Mouse (Mus musculus) frontal cortex, postnatal 36 days (tissue): Measurements from ENCODE around the gene Msantd3.
A peak's percentile ranks its signal among the peaks of the same experiment; 100 is the strongest.

Experiments used
- DNase-seq, 2 experiments: peaks; one replicate each; pipeline ENCODE4 v3.0.0; 2022; ENCODE audit warnings: low spot score in 2 of 2

The Msantd3 gene

DNA sequence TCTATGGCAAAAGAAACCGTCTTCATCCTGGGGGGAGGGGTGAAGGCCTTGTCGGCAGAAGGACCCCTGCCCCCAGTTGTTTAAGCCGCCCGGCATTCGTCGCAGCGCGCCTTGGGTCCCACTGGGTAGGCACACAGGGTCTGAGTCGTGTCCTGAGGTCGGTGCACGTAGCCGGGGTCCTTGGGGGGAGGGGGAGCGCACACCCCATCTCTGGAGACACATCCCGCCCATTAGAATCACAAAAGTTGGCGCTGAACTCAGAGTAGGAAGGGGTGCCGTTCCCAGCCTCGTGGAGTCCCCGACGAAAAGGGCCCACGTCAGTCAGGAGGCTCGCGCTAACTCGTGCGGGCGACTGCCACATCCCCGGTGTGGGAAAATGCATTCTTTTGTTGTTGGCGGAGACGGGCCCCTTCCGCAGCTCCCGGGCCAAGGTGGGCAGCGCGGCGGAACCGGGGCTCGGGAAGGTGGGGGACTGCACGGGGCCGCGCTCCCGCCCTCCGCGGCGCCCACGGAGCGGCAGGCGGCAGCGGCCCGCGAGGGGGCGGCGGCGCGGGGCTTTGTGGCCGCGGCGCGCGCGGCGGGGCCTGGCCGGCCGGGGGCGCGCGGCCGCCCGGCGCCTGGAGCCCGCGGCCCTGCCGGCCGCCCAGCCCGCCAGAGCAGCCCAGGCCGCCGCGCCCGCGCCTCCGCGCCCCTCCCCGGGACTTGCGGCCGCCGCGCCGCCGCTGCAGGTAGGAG lies at the start of gene Msantd3:
Msantd3 (plus strand) TSS at position 95 of the 735 bp plus-strand sequence.
- DNase-seq, result peak; percentile 41 to 50

DNA sequence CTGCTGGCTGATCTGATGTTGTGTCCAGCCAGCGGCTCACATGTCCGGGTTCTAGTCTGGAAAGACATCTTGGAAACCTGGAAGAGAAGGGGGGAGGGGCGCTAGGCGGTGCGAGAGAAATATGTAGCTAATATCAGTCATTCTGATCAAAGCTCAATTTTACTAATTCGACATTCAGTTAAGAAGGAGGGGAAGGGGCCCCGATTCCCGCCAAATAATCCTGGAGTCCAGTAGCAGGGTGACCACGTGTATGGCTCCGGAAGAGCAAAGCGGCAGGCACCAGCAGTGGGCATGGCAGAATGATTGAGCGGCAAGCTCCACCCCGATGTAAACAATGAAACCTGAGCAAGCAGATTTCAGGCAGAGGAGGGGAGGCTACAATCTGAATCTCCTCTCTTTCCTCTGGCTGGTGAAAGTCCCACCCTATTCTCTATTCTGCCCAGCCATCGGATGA lies 48.4 kb upstream of the Msantd3 start:
- no peak for DNase-seq

DNA sequence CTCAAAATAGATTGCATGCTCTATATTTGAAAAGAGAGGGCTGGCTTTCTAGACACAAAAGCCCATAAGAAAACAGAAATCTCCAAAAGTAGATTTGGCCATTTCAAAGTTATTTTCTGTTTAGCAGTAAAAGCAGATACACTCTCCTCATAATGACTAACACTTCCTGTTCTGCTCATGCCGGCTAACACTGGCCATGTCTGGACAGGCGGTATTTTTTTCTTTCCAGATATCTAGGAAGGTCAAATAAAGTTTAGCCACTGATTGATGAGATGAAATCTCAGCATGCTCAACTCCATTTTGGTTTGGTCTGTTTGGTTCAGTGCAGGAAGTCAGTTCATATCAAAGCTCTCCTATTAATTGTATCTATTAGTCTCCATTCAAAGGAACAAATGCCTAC lies 47.2 kb upstream of the Msantd3 start:
- no peak for DNase-seq

DNA sequence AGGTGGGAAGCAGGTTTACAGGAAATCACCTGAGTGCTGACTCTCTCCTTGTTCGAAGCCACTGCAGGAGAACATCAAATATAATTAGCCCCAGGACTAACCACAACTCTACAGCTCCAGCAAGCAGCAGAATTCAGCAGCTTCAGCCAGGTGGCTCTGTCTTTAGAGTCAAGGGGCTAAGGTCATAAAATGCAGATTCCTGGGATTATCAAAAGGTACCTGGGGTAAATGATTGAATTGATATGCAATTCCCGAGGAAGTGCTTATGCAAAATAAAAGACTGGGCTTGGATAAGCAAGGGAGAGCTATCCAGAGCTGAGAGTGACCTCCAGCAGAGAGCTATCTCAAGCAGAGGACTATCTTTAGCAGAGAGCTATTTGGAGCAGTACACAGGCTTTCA lies 28.9 kb upstream of the Msantd3 start:
- DNase-seq, result no peak

DNA sequence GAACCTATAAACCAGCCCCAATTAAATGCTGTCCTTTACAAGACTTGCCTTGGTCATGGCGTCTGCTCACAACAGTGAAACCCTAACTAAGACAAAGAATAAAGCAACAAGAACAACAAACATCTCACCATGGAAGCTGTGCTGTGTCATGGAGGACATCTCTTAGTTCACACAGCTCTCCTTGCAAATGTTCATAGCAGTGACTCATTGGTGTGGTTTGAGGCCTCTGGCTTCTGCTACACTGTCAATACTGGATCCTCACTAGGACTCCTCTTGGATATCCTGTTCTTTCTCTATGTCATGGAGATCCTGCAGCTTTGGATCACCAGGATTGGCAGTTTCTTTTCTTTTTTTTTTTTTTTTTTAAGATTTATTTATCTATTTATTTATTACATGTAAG lies 10.2 kb upstream of the Msantd3 start:
- no peak for DNase-seq

DNA sequence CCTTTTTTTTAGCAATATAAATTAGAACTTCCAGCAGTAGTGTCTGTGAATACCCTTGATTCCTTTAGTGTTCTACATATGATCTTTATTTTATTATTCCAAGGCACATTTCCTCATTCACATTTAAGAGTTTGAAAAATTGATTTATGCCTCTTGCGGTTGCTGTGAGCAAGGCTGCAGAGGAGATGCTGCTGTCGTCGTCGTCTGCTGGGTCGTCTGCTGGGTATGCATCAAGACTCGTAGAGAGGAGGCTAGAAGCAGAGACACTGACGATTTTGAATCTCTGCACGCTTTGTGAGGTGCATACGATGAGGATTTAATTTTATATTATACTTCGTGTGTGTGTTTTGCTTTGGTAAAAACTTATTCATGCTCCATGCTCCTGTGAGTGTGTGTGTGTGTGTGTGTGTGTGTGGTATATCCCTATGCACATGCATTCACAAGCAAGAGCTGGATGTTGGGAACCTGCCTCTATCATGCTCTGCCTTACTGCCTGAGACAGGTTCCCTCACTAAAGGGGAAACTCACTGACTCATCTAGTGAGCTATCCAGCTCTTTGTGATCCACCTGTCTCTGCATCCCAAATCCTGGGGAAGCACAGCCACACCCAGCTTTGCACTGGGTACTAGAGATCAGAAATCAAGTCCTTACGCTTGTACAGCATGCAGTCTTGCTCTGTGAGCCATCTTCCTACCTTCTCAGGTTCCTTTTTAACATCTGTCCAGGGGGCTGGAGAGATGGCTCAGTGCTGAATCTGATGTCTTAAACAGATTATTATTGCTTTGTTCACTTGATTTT lies 7.7 kb upstream of the Msantd3 start:
- no peak for DNase-seq

DNA sequence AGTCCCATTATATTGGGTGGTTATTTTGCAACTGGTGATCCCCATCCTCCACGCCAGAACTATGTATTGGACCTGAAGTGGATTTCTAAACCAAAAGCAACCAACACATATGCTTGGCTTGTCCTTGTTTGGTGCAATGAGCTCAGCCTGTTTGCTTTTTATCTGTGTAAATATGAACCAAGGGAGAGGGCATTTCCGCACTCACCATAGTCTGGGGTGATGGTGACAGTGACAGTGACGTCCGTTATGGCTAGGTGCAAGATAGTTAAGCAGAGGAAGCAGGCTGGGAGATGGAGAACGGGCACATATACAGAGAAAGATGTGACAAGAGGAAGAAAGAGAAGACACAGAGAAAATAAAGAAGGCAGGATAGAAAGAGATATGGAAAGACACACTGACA lies 3.5 kb upstream of the Msantd3 start:
- DNase-seq, result no peak

DNA sequence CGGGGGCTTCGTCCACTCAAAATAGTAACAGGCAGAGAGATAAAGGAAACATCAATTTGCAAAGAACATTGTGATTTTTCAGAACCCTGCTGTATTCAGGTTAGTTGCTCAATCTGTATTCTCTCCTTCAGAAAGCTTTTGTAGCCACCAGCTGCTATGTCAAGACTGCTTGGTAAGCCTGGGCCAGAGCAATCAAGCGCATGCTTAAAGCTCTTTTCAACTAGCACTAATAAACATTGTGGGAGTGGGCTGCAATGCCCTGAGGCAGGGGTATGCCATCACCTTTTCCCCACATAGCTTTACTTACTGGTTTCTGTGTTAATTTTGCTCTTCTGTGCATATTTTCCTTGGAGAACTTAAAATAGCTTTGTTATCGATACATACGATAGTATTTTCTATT lies 2.7 kb upstream of the Msantd3 start:
- DNase-seq, result no peak

DNA sequence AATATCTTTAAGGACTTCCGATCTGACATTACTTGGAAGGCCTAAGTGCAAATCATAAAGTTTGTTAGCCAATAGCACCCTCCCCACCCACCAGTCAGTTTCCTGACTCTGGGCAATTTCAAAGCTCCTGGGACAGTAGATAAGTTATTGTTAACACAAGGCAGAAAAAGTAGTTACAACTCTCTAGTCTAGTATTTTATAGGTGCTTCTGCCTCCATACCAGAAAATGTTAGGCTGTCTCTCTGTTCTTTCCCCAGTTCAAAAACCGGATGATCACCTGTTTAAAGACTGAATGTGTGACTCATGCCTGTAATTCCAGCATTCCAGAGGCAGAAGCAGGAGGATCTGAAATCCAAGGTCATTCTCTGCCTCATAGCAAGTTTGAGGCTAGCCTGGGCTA lies 1.2 kb upstream of the Msantd3 start:
- no peak for DNase-seq

DNA sequence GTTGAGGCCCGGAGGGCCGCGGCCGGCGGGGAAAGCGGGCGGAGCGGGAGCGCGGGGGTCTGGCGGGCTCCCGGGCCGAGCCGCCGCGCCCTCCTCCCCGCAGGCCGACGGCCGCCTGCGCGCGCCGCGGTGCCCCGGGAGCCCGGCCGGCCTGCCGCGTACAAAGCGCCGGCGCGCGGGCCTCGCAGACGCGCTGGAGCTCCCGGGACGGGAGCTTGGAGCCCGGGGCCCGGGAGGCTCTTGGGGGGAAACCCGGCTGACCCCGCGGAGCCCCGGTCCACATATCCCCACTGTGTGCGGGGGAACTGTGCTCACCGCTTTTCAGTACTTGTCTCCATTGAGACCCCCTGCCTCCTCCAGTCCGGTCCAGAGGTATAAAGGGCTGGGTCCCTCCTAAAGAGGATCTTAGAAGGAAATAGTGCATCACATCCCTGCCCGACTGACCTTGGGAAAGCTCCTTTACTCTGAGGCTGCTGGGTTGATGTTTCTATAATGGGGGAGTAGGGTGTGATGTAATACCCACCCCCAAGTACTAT lies 909 bp downstream of the Msantd3 start:
- peak; percentile 38 to 40 for DNase-seq

DNA sequence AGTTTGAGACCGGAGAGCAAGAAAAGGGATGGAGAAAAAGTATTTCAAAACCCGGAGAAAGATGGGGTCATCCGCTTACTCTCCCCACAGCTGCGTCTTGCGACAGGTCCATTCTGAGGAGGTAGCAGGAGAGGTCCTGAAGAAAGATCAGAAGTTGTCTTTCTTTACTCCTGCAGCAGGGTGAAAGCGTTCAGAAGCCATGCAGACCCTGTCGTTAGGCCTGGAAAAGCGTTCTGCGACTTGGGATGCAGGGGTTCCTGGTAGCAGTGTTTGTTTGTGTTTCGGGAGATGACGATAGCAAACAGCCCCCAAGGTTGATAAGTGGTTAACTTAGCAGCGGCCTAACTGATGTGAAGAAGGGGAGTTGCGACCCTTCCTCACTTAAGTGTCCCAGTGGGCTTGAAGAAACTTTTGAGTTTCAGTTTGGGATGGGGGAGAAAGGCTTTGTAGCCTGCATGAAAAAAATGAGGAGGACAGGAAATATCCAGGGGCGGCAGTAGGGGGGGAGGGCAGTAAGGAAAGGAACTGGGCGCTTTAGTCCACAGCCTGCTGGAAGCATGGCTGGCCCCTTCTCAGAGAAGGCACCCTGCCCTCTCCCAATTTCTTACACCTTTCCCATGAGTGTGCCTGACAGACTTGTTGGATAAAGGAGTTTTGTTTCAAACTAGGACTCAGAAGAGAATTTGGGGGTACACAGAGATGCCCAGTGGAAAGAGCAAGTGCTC lies 2.0 kb downstream of the Msantd3 start:
- no peak for DNase-seq

DNA sequence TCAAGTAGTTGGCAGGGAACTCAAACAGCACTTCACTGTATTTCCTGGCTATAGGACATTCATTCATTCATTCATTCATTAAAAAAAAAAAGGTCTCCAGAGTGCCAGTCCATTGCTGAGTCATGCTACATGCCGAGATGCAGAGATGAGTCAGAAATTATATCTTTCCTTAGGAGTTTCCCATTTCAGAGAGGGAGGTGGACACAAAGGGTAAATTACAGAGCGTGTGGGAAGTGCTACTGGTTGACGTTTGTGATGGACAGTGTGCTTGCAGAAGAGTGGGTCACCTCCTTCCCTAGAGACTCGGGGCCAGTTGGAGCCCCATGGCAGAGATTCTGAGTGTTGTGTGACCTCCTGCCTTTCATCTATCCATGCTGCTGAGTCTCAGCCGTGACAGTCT lies 2.6 kb downstream of the Msantd3 start:
- DNase-seq, result no peak

DNA sequence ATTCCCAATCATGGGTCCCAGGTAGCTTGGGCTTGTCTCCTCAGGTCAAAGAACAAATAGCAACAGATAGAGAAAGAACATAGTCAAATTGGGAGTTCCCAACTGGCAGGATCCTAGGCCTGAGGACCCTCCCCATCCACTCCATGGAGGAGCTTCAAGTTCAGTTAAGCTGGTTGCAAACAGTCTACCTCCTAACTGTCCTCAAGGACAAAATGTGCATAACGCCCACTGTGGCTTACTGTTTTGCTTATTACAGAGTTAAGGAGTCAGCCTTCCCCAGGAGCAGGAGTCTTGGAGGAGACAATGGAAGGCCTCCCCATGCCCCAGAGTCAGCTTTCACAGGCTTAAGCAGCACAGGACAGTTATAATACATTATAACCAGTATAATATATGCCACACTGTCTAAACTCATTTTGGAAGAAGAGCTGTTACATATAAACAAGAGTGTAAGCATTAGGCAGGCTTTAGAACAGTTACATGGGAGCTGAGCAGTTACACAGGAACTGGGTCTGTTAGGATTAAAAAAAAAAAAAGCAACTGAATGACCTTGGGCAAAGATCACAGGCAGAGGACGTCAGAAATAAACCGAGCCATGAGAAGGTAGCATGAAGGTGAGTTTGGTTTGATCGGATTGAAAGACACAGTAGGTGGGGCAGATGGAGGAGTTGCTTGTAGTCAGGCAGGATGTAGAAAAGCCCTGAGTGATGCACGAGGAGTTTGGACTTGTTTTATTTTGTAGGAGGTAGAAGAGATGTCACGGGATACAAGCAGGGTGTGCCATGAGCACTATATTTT lies 3.5 kb downstream of the Msantd3 start:
- no peak for DNase-seq

DNA sequence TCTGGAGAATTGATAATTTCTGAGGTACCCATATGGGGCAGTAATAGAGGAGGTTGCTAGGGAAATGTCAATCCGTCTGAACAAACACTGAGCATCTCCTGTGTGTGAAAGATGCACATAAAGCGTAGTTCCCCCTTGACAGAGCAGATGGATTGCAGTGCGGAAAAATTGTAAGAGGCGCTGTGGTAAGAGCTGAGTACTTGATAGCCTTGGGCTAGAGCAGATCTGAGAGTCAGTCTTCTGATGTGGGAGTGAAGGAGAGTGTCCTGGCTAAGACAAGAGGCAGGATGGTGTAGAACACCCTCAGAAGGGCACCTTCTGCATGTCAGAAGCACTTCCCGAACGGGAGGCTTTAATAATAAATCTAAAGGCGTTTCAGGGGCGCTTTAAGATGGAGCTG lies 4.4 kb downstream of the Msantd3 start:
- DNase-seq, result no peak

DNA sequence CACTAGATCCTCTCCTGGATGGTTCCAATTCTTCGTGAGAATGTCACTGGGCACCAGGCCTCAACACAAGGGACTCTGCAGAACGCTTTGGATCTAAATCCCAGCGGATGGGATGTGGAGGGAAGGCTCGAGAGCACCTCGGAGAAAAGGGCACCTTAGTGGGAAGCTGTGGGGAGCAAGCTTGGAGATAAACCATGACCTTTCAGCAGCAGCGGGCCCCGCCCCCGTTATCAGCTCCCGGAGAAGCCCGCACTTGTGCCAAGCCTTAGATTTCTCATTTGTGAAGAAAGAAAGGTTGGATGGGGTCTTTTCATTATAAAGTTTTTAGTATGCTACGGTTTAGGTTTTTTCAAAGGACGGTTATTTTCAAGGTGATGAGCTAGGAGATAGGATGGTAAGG lies 6.2 kb downstream of the Msantd3 start:
- no peak for DNase-seq

DNA sequence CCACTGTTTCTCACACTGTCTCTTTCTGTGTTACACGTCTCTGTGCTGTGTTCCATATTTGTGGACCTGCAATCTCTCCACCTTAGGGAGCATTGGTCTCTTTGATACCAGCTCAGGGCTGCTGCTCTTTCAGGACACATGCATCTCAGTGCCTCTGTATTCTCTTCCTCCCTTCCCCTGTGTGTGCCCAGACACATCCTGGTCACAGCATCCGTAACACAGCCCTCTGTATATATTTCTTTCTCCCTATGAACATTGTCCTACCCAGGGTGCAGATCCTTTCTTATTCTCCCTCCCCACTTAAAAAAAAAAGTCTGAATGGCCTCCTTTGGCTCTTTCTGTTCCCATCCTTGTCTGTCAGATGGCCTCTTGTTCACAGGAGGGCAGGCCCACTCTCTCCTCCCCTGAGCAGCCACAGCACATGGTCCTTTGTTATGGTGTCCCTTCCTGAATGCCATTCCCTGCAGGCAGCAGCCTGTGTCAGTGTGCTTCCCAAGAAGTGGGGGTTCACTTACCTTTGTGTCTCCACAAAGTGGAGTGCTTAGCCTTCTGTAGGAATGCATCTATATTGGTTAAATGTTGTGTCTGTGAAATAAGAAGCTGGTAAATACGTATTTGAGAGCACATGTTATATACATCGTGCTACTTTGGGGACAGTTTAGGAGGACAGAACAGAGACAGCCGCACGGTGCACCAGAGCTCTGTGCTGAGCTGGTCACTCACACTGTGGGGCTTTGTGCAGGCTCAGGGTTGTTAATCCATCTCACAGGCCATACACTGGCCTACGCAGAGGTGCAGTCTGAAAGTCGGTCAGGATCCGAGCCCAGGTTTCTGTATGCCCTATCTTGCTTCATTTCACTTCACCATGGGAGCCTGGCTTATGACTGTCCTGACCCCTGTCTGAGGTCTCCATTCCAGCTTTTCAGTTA lies 7.1 kb downstream of the Msantd3 start:
- DNase-seq, result no peak

DNA sequence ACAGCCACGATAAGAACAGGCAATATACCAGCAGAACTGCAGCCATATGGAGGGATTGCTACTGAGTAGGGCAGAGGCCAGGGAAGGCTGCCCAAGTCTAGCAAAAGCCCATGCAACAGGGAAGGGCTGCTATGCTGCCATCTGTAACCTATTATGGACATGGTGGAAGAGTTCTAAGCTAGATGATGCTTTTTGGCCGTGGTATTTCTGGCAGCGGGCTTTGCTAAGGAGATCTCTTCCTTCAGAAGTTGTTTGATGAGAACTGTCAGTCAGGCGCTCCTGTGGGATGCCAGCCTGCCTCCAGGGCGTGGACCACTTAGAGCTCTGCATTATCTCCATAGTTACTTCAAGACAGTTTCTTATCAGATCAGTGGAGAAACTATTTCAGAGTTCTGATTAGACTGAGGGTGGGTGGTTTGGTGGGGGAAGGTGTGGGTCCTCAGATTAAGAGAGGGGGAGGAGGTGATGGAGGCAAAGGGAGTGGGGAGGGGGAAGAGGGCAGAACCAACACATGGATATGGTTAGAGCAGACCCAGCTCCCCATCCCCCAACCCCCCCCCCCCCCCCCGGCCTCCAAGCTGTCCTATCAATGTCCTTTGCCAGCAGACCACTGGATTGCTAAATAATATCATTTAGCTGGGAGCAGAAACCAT lies 8.8 kb downstream of the Msantd3 start:
- no peak for DNase-seq

DNA sequence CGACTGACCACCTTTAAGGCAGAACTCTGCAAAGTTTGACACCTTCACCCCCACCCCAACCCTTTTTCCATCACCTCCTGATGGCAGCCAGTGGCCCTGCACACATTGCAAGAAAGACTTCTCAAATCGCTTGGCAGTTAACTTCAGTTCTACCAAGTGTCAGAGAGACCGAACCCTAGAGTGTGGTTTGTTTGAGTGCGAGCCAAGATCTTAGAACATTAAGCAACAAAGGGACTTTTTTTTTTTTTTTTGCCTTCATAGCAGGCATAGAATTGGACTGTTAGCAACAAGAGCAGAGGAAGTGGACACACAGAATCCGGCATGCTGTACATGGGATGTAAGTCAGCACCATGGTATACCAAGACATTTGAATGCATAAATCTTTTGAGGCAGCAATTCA lies 9.9 kb downstream of the Msantd3 start:
- no peak for DNase-seq

DNA sequence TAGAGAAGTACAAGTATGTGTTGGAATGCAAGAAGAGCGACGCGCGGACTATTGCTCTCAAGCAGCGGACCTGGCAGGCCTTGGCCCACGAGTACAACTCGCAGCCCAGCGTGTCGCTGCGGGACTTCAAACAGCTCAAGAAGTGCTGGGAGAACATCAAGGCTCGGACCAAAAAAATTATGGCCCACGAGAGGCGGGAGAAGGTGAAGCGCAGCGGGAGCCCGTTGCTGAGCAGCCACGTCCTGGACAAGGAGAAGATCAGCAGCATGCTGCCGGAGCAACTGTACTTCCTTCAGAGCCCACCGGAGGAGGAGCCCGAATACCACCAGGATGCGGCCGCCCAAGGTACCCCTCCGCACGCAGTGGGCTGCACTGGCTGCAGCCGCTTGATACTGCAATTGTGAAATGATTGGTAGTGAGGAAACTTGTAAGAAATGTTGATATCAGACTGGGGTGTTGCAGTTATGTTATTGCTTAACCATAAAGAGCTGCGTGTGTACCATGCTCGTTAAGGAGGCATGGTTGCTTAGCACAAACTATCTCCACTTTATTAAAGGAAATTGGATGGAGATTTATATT lies 12.8 kb downstream of the Msantd3 start:
- DNase-seq, result no peak

DNA sequence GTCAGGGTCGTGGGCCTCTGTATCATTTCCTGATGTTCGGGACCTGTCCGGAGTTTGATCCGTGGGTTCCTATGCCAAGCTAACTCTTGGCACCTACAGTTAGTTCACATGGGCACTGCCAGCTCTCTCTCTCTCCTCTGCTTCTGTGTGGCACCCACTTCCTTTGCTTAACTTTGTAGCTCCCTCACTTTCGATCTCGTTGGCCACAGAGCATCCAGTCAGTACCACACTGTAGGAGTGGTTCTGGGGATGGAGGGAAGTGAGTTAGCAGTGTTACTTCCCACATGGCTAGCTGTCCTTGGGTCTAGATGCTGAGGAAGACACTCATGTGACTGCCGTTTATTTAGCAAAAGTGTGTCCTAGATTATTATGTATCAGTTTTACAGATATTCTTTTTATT lies 14.4 kb downstream of the Msantd3 start:
- DNase-seq, result no peak
